Mouse (Mus musculus): Measurements from ENCODE around the gene Cgref1. TPM values are rescaled to one million over a fixed set of nuclear protein-coding genes. Genes with fewer than 3 reads are reported as not detected.

The Cgref1 gene
- polyA plus RNA-seq, 1 experiment = 8.2 TPM

DNA sequence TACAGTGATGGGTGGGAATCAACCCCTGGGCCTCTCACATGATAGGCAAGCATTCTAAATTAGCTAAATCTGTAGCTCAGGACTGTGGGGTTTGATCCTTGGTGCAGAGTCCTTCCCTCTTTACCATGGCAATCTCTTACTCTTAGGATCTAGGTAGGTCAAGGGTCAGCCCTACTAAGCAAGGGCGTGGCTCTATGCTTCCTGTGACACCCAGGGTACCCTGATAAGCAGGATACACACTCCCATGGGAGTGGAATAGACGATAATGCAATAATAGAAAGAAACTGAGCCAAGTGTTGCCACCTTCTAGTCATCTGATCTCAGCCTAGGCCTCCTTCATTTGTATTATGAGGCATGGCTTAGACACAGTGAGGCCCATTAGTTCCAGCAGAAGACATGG, 24.0 kb upstream of the Cgref1 start:
- peaks cover 3% of the 10 kb centered on the region for H3K27me3 ChIP-seq (ENCODE audit: control insufficient read depth, insufficient read depth, insufficient read length)
- no peak for TF ChIP-seq USF1 (IDR thresholded peaks at IDR 0.05; ENCODE audit: low read depth)
- TF ChIP-seq MYOD1 (IDR thresholded peaks at IDR 0.05; ENCODE audit: control insufficient read depth, insufficient read length, low read depth) = no peak
- TF ChIP-seq MAX (IDR thresholded peaks at IDR 0.05) = no peak
- TF ChIP-seq MYOG (IDR thresholded peaks at IDR 0.05; ENCODE audit: control insufficient read depth, extremely low read depth, insufficient read length) = no peak
- no peak for TF ChIP-seq FOSL1 (IDR thresholded peaks at IDR 0.05; ENCODE audit: insufficient read depth, low read length, poor library complexity, severe bottlenecking)
- no peak for TF ChIP-seq CEBPB (IDR thresholded peaks at IDR 0.05; ENCODE audit: low read depth)
- TF ChIP-seq CTCF (IDR thresholded peaks at IDR 0.05; ENCODE audit: control insufficient read depth, insufficient read depth, insufficient read length) = no peak
- H3K4me3 ChIP-seq (ENCODE audit: insufficient read depth, poor library complexity, severe bottlenecking) = no peak overlapping the region
- H3K36me3 ChIP-seq (ENCODE audit: control insufficient read depth, insufficient read depth) = no peaks in the 10 kb centered on the region
- no peaks in the 10 kb centered on the region for H3K79me2 ChIP-seq (ENCODE audit: control insufficient read depth, insufficient read depth)
- H3K79me3 ChIP-seq (ENCODE audit: low read depth) = no peaks in the 10 kb centered on the region
- no peak overlapping the region for H3ac ChIP-seq (ENCODE audit: control insufficient read depth, insufficient read length, low read depth)

DNA sequence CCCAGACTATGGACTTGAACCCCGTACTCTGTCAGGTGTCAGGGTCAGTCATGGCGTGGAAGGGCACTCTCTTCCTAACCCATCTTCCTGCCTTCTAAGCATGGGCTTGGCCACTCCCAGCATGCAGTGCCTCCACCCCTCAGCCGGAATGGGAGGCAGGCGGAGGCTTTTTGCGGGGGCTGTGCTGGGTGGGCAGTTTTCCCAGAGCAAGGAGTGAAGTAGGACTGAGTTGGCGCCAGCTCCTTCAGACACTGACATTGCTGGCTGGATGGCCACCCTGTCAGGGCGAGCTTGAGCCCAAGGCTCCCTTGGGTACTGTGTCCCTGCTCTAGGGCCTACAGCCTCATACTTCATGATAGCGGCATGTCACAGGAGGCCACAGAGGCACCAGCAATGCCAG, 23.0 kb upstream of the Cgref1 start, which contains the start of gene Tcf23:
TSS of gene Tcf23 (plus strand) at position 247 of the 400 bp plus-strand sequence.
- Histone ChIP-seq H3K27me3 (ENCODE audit: control insufficient read depth, insufficient read depth, insufficient read length) (peaks cover 3% of the 10 kb centered on the region), H3ac (ENCODE audit: control insufficient read depth, insufficient read length, low read depth) (no peak within 1 kb of the TSS), H3K4me3 (ENCODE audit: insufficient read depth, poor library complexity, severe bottlenecking) (no peak within 1 kb of the TSS), H3K79me3 (ENCODE audit: low read depth) (no peaks in the 10 kb centered on the region), H3K79me2 (ENCODE audit: control insufficient read depth, insufficient read depth) (no peaks in the 10 kb centered on the region), H3K36me3 (ENCODE audit: control insufficient read depth, insufficient read depth) (no peaks in the 10 kb centered on the region)
- TF ChIP-seq FOSL1 (IDR thresholded peaks at IDR 0.05; ENCODE audit: insufficient read depth, low read length, poor library complexity, severe bottlenecking) = no peak
- TF ChIP-seq CTCF (IDR thresholded peaks at IDR 0.05; ENCODE audit: control insufficient read depth, insufficient read depth, insufficient read length) = no peak
- TF ChIP-seq MYOD1 (IDR thresholded peaks at IDR 0.05; ENCODE audit: control insufficient read depth, insufficient read length, low read depth) = no peak
- no peak for TF ChIP-seq MAX (IDR thresholded peaks at IDR 0.05)
- no peak for TF ChIP-seq USF1 (IDR thresholded peaks at IDR 0.05; ENCODE audit: low read depth)
- TF ChIP-seq CEBPB (IDR thresholded peaks at IDR 0.05; ENCODE audit: low read depth) = no peak
- no peak for TF ChIP-seq MYOG (IDR thresholded peaks at IDR 0.05; ENCODE audit: control insufficient read depth, extremely low read depth, insufficient read length)

DNA sequence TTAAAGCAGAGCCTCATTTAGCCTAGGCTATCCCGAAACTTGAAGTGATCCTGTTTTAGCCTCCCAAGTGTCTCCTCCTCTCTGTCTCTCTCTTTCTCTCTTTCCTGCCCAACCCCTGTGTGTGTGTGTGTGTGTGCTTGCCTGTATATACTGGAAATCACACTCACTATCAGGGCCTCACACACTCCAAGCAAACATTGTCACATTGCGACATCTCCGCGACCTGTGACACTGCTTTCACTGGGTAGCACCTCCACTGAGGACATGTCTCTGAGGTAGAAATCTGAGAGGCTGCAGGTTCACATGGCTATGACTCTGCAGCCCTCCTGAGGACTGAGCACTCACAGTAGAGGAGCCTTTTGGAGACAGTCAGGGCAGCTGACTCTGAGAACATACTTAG, 20.8 kb upstream of the Cgref1 start:
- Histone ChIP-seq H3K36me3 (ENCODE audit: control insufficient read depth, insufficient read depth) (no peaks in the 10 kb centered on the region), H3K27me3 (ENCODE audit: control insufficient read depth, insufficient read depth, insufficient read length) (no peaks in the 10 kb centered on the region), H3K79me3 (ENCODE audit: low read depth) (no peaks in the 10 kb centered on the region), H3K79me2 (ENCODE audit: control insufficient read depth, insufficient read depth) (no peaks in the 10 kb centered on the region), H3ac (ENCODE audit: control insufficient read depth, insufficient read length, low read depth) (no peak overlapping the region), H3K4me3 (ENCODE audit: insufficient read depth, poor library complexity, severe bottlenecking) (no peak overlapping the region)
- no peak for TF ChIP-seq FOSL1 (IDR thresholded peaks at IDR 0.05; ENCODE audit: insufficient read depth, low read length, poor library complexity, severe bottlenecking)
- TF ChIP-seq MYOG (IDR thresholded peaks at IDR 0.05; ENCODE audit: control insufficient read depth, extremely low read depth, insufficient read length) = no peak
- TF ChIP-seq MYOD1 (IDR thresholded peaks at IDR 0.05; ENCODE audit: control insufficient read depth, insufficient read length, low read depth) = no peak
- no peak for TF ChIP-seq CTCF (IDR thresholded peaks at IDR 0.05; ENCODE audit: control insufficient read depth, insufficient read depth, insufficient read length)
- TF ChIP-seq MAX (IDR thresholded peaks at IDR 0.05) = no peak

DNA sequence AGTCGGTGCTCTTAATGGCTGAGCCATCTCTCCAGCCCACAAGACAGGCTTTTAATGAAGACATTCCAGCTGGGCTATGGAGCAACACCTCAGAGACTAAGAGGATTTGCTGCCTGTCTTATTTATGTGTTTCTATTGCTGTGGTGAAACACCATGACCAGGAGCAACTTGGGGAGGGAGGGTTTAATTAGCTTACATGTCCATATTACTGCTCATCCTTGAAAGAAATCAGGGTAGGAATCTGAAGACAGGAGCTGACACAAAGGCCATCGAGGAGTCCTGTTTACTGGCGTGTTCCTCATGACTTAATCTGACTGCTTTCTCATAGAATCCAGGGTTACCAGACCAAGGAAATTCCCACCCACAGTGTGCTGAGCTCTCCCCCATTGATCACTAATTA, 18.5 kb upstream of the Cgref1 start:
- H3ac ChIP-seq (ENCODE audit: control insufficient read depth, insufficient read length, low read depth) = no peak overlapping the region
- H3K36me3 ChIP-seq (ENCODE audit: control insufficient read depth, insufficient read depth) = peaks cover under 1% of the 10 kb centered on the region
- peaks cover 13% of the 10 kb centered on the region for H3K79me2 ChIP-seq (ENCODE audit: control insufficient read depth, insufficient read depth)
- no peak overlapping the region for H3K4me3 ChIP-seq (ENCODE audit: insufficient read depth, poor library complexity, severe bottlenecking)
- peaks cover 9% of the 10 kb centered on the region for H3K79me3 ChIP-seq (ENCODE audit: low read depth)
- TF ChIP-seq MYOG (IDR thresholded peaks at IDR 0.05; ENCODE audit: control insufficient read depth, extremely low read depth, insufficient read length) (no peak), CTCF (IDR thresholded peaks at IDR 0.05; ENCODE audit: control insufficient read depth, insufficient read depth, insufficient read length) (no peak), USF1 (IDR thresholded peaks at IDR 0.05; ENCODE audit: low read depth) (no peak), MAX (IDR thresholded peaks at IDR 0.05) (no peak), FOSL1 (IDR thresholded peaks at IDR 0.05; ENCODE audit: insufficient read depth, low read length, poor library complexity, severe bottlenecking) (no peak), CEBPB (IDR thresholded peaks at IDR 0.05; ENCODE audit: low read depth) (no peak), MYOD1 (IDR thresholded peaks at IDR 0.05; ENCODE audit: control insufficient read depth, insufficient read length, low read depth) (no peak)
- no peaks in the 10 kb centered on the region for H3K27me3 ChIP-seq (ENCODE audit: control insufficient read depth, insufficient read depth, insufficient read length)

DNA sequence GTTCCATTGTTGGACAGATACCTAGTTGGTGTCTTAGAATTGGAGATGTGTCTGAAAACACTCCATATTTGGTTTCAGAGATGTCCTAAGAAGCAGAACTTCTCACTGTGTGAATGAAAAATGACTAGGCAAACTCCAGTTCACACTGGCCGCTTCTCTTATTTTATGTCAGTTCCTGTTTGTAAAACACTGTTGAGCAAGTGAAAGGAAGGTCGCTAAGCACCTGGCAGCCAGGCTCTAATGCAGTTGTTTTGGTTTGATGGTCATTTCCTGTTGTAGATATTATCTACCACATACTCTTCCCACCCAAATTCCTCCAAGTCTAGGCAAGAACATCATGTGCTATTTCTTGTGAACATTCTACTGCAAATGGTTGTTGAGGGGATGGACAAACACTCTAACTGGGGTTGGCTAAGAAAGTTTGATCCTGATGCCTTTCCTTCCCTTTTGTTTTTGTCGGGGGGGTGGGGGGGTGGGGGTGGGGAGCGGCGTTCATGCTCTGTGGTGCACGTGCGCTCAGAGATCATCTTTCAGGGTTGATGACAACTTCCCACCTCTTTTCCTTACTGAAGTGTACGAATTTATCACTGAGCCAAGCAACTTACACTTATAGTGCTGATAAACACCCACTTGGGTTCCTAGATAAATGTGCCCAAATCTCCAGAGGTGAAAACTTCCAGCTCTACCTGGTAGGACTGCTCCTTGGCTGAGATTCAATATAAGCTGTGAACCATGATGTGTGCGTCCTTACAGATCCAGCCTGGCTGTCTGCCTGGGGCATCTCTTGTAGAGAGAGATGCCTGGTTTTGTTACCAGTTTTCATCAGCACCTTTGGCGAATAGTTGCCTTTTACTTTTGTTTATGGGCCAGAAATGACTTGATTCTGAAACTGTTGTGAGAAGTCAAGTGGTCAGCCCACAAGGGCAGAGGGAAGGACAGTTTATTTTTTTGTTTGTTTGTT, 16.4 kb upstream of the Cgref1 start:
- Histone ChIP-seq H3K79me2 (ENCODE audit: control insufficient read depth, insufficient read depth) (peaks cover 31% of the 10 kb centered on the region), H3K27me3 (ENCODE audit: control insufficient read depth, insufficient read depth, insufficient read length) (no peaks in the 10 kb centered on the region), H3K4me3 (ENCODE audit: insufficient read depth, poor library complexity, severe bottlenecking) (no peak overlapping the region), H3K36me3 (ENCODE audit: control insufficient read depth, insufficient read depth) (peaks cover 18% of the 10 kb centered on the region), H3ac (ENCODE audit: control insufficient read depth, insufficient read length, low read depth) (no peak overlapping the region), H3K79me3 (ENCODE audit: low read depth) (peaks cover 21% of the 10 kb centered on the region)
- no peak for TF ChIP-seq MYOD1 (IDR thresholded peaks at IDR 0.05; ENCODE audit: control insufficient read depth, insufficient read length, low read depth)
- no peak for TF ChIP-seq CTCF (IDR thresholded peaks at IDR 0.05; ENCODE audit: control insufficient read depth, insufficient read depth, insufficient read length)
- TF ChIP-seq CEBPB (IDR thresholded peaks at IDR 0.05; ENCODE audit: low read depth) = no peak
- no peak for TF ChIP-seq MAX (IDR thresholded peaks at IDR 0.05)
- no peak for TF ChIP-seq MYOG (IDR thresholded peaks at IDR 0.05; ENCODE audit: control insufficient read depth, extremely low read depth, insufficient read length)
- TF ChIP-seq USF1 (IDR thresholded peaks at IDR 0.05; ENCODE audit: low read depth) = no peak
- no peak for TF ChIP-seq FOSL1 (IDR thresholded peaks at IDR 0.05; ENCODE audit: insufficient read depth, low read length, poor library complexity, severe bottlenecking)

All from C2C12 (cell line).